Mouse (Mus musculus): Measurements from ENCODE around the gene Rnf183.

GRCm38 (mm10) chr4:62475131-62475530, 40.1 kb upstream of the Rnf183 start:
- no peak for TF ChIP-seq CTCF (IDR thresholded peaks at IDR 0.05; ENCODE audit: borderline replicate concordance, extremely low read depth, insufficient read depth, insufficient read length)
- no peak for TF ChIP-seq POLR2A (IDR thresholded peaks at IDR 0.05; ENCODE audit: borderline replicate concordance, extremely low read depth, insufficient read depth, insufficient read length, poor library complexity, severe bottlenecking)

Measured in brain, embryonic 14.5 days (tissue).